Mouse (Mus musculus): ENCODE results near the gene Rabl2.

DNA sequence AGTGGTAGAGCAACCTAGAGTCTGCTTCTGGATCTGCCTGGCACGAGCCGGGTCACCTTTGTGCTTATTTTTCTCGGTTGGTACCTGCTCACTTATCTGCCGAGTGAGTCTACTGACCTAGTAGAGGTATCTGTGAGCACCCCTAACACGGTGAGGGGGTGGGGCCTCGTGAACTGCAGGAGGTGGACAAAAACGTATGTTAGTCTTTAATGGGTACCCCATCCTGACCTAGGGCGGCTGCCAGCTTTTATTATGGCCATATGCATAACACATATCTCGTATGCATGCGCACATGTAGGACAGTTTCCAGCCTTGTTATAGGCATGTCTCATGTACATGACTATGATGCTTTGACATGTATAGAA lies 57.9 kb downstream of the Rabl2 start:
- no peak for TF ChIP-seq CTCF (IDR thresholded peaks at IDR 0.05; ENCODE audit: extremely low read depth, insufficient read length, insufficient replicate concordance, low read depth, low read length)
- no peak for TF ChIP-seq POLR2A (IDR thresholded peaks at IDR 0.05; ENCODE audit: low read depth, low read length)
